Mouse (Mus musculus): ENCODE results near the gene Msantd2. TPM values are rescaled to one million over a fixed set of nuclear protein-coding genes. Genes with fewer than 3 reads are reported as not detected.

Msantd2 gene
- total RNA-seq, 2 experiments from 2014 or later = 4.1 to 6.4 TPM

DNA sequence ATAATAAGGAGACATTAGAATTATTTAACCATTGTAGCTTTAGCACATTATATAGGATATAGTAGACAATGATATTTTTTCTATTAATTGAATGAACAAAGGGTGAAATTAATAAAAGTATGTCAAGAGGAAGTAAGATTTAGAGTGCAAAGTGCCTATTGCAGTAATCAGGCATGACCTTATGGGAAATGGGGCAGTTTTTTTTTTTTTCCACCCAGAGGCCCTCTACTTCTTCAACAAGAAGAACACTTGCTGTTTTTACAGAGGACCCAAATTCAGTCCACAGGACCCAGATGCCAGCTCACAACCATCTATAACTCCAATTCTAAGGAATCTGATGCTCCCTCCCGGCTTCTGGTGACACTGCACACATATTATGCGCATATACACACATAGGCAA lies 71.5 kb downstream of the Msantd2 start:
- intact Hi-C loops (cut with DNase I; ENCODE audit: low total_unique reads) = no loop called here

DNA sequence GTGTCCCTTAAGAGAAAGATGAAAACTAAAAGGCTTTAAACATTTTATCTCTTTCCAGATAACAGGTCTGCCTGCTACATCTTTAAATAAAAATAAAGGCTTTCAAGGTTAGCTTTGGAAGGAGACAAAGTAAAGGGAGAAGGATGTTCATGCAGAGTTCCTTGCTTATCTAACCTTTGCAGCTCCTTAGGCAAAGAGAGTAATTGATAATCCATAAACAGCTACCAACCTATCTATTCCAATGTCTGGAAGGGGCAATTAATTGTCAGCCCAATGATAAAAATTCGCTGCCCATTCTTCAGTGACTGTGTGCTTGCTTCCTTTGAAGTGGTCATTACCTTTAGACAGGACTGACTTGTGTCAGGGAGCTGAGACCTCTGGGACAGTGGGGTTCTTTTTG lies 74.7 kb downstream of the Msantd2 start:
- intact Hi-C loops (cut with DNase I; ENCODE audit: low total_unique reads) = no loop called here
- DNase-seq = no peak

More for the DNA sequence above, 71.5 kb downstream of the Msantd2 start:
- DNase-seq = no peak

DNA sequence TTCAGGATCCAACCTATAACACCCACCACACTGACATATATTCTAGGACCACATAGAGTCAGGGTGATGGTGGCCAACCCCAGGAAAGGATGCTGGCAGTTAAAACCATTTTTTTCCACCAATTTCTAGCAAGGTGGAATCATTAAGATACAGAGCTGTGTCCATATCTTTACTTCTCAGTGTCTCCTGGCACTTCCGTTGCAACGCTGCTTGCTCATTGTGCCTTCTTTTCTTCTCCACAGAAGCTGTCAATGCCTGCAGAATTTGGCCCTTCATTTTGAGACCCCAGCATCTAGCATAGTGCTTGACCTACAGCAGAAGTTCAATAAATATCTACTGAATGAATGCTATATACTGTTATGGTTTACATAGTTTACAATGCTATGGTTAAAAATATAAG lies 77.9 kb downstream of the Msantd2 start:
- intact Hi-C loops (cut with DNase I; ENCODE audit: low total_unique reads) = no loop called here
- no peak for DNase-seq

DNA sequence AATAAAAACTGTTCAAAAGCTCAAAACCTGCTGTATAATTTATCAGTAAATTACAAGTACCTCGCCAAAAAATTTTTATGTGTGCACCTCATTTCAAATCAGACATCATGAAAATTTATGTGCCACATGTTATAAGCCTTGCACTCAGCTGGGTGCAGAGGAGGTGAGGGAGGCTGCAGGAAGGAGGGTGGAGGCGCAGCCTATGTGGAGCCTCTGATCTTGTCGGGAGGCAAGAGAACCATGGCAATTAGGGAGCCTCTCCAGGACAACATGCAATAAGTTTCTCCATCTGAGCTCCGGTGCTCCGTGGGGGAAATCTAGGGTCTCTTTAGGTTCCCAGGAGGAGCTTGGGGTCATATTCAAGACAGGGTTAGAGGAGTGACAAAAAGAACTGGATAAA lies 78.3 kb downstream of the Msantd2 start:
- DNase-seq = no peak
- intact Hi-C loops (cut with DNase I; ENCODE audit: low total_unique reads) = no loop called here

DNA sequence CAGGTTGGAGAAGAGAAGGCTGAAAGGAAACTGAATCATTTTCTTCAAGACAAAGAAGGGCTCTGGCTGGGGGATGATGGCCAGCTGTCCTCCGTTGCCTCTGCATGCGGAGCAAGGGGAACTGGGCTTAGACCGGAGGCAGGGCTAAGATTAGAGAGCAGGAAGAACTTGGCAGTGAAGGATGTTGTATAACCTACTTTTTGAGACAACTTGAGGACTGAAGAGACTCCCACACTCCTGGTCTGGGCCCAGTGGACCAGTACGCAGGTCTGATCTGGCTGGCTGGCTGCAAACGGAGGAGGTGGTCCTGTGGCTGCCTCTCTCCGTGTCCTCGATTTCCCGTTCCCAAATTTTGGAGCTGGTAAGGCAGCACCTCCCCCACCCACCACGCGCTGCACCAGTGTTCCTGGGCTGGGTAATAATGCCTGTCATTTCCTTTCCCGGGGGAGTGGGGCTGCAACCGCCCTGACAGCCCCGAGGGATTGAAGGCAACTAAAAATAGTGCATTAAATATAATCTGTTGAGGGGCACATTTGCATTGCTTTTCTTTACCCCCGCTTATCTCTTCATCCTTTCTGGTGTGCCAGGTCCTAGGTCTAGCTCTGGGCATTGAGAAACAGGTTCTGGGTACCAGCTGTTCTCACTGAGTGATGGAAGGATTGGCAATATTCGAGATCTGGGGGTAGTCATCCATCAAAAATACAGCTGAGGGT lies 78.9 kb downstream of the Msantd2 start:
- DNase-seq = no peak
- intact Hi-C loops (cut with DNase I; ENCODE audit: low total_unique reads) = no loop called here

DNA sequence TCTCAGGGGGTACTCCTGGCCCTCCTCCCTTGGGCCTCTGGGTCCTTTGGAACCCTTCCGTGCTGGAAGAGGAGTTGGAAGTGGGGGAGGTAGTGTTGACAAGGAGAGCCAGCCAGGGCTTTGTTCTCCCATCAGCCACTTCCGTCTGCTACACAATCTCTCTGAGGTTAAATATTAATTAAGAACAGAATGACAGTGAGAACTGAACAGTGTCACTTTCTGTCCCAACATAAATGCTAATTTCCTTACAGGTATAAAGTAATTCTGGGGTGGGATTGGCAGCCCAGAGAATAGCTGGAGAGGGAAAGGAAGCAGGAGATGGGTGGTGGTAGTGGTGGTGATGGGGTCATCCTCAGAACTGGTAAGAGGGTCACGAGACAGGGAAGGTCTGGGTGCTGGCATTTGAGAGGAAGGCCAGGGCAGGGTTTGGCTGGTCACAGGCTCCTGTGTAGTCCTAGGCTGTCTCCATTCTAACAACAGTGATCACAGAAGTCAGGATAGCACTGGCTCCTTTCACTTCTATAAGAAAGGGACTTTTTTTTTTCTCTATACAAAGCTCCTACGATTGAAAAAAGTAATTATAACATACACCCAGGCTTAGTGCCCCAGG lies 79.6 kb downstream of the Msantd2 start:
- no peak for DNase-seq
- intact Hi-C loops (cut with DNase I; ENCODE audit: low total_unique reads) = no loop called here

DNA sequence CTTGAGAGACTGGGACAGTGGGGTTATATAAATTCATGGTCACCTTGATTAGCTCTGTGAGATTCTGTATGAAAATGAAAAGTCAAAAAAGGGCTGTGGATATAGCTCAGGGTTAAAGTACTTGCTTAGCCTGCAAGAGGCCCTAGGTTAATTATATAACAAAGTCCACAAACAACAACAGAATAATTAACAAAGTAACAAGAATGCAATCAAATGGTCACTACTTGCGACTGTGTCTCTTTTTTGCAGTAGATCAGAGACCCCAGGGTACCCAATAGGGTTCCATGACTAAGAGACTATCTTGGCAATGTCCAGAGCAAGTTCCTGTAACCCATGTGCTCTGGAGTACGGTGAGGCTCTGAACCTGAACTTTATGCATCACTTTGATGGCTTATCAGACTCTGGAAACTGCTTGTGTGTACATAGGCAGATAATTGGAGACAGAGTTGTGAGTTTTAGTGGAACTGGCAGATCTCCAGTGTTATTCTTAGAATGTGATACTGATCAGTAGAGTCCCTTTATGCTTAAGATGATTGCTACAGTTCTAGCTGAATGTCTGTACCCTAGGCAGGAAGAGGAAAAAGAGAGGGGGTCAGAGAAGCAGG lies 80.2 kb downstream of the Msantd2 start:
- no peak for DNase-seq
- intact Hi-C loops (cut with DNase I; ENCODE audit: low total_unique reads) = no loop called here

DNA sequence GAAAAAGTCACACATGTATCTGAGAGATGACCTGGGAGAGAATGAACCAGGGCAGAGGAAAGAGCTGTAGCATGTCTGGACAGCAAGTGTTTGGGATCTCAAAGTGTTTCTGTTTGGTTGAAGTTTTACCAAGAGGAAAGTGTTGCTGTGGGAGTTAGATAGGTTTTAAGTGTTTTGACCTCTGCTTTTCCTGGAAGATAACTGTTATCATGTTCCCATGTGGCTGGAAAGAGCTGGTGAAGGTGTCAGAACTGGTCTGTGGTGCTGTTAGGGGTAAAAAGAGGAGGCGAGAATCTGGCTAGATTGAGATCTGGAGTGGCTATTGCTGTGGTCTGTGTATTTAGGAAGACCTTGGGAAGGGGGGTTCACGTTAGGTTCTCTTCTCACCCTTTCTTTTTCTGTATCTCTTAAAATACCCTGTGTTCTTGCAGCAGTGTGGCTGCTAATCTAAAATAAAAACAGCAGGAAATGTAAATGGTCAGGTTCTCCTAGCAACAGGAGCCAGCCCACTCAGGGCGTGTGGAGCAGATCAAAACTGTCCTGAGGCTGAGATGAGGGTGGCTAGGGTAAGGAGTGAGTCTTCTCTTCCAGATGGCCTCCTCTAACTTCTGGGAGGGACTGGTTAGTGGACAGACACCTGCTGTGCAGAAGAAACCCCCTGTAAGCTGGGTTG lies 83.2 kb downstream of the Msantd2 start:
- DNase-seq = no peak
- intact Hi-C loops (cut with DNase I; ENCODE audit: low total_unique reads) = no loop called here

Other genes with a start within 250 kb of the Msantd2 start
- 1 to 10 TPM; 1.1 TPM for gene Slc37a2, start 233.6 kb upstream of the Msantd2 start, total RNA-seq (2021)
- gene Ccdc15, start 140.9 kb upstream of the Msantd2 start, total RNA-seq (2021) = 1 to 10 TPM; 1.2 to 1.4 TPM
- 1 to 10 TPM in 1 of 2 experiments, under 1 TPM in 1; 0.11 to 1.3 TPM for gene Hepacam, start 122.0 kb upstream of the Msantd2 start, total RNA-seq (2021)
- gene Robo4, start 87.4 kb upstream of the Msantd2 start, total RNA-seq (2021) = 10 to 100 TPM; 16.7 to 23.6 TPM
- gene Robo3, start 56.1 kb upstream of the Msantd2 start, total RNA-seq (2021) = not detected
- 10 to 100 TPM; 43.4 to 58.2 TPM for gene Esam, start 38.8 kb downstream of the Msantd2 start, total RNA-seq (2021)
- 1 to 10 TPM in 1 of 2 experiments, under 1 TPM in 1; 0.96 to 4.6 TPM for gene Vsig2, start 49.9 kb downstream of the Msantd2 start, total RNA-seq (2021)
- gene Nrgn, start 63.6 kb downstream of the Msantd2 start, total RNA-seq (2021) = 1 to 10 TPM; 2.2 to 2.3 TPM
- 1 to 10 TPM; 3.3 to 4.6 TPM for gene Siae, start 66.4 kb downstream of the Msantd2 start, total RNA-seq (2021)
- gene Spa17, start 124.4 kb downstream of the Msantd2 start, total RNA-seq (2021) = 1 to 10 TPM; 1.9 to 2.2 TPM
- gene Tbrg1, start 168.0 kb downstream of the Msantd2 start, total RNA-seq (2021) = 10 to 100 TPM; 38.5 to 42.1 TPM
- not detected for gene Panx3, start 179.9 kb downstream of the Msantd2 start, total RNA-seq (2021)
- not detected for gene Olfr160, start 226.9 kb downstream of the Msantd2 start, total RNA-seq (2021)

All from gastrocnemius, postnatal 14 days (tissue).